ENCODE assay signal across 8 mouse cellular contexts in genomic region chr5:125071919-125072318, GRCm38 (mm10).
DNase-seq lines count a peak whose midpoint lies in the region; ATAC-seq and TF ChIP-seq lines count a peak whose summit lies in the region.

No protein-coding gene starts in this region.

- no peak overlapping the region for H3K4me2 ChIP-seq in heart, embryonic 12.5 days
- no peak overlapping the region for H3K4me2 ChIP-seq in limb, embryonic 15.5 days
- H3K4me2 ChIP-seq in stomach, postnatal 0 days (replicated peaks; ENCODE audit: low read depth) = no peak overlapping the region

- H3K27me3 ChIP-seq in heart, embryonic 12.5 days (replicated peaks) = no peaks in the 10 kb centered on the region
- no peaks in the 10 kb centered on the region for H3K27me3 ChIP-seq in limb, embryonic 15.5 days
- no peaks in the 10 kb centered on the region for H3K27me3 ChIP-seq in stomach, postnatal 0 days (ENCODE audit: control insufficient read depth, insufficient read depth, low read length)

- H3K27ac ChIP-seq in heart, embryonic 12.5 days (ENCODE audit: poor library complexity, severe bottlenecking) = peak overlapping the region; percentile 45; the same call in 1 of the 2 replicates
- H3K27ac ChIP-seq in limb, embryonic 15.5 days = peak overlapping the region; percentile 71
- peak overlapping the region; percentile 79 for H3K27ac ChIP-seq in stomach, postnatal 0 days (replicated peaks)

- ATAC-seq in heart, embryonic 12.5 days (ENCODE audit: insufficient number of reproducible peaks, low FRiP score) = no peak
- ATAC-seq in limb, embryonic 15.5 days (ENCODE audit: insufficient number of reproducible peaks, low FRiP score, low TSS enrichment, low read depth) = no peak
- ATAC-seq in stomach, postnatal 0 days (ENCODE audit: low FRiP score, low TSS enrichment) = peak; percentile 85

- no peak for TF ChIP-seq CTCF in stomach, postnatal 0 days (IDR thresholded peaks at IDR 0.05; ENCODE audit: low read depth)

- no peaks in the 10 kb centered on the region for H3K9me3 ChIP-seq in heart, embryonic 12.5 days (replicated peaks)
- no peaks in the 10 kb centered on the region for H3K9me3 ChIP-seq in limb, embryonic 15.5 days
- H3K9me3 ChIP-seq in stomach, postnatal 0 days (ENCODE audit: control insufficient read depth, low read length) = no peaks in the 10 kb centered on the region

- 53% methylated on average over 4 of the region's 4 CpGs for WGBS in heart, embryonic 12.5 days
- 40% methylated on average over 4 of the region's 4 CpGs for whole genome bisulfite sequencing in limb, embryonic 15.5 days
- 15% methylated on average over 4 of the region's 4 CpGs for WGBS in stomach, postnatal 0 days

- DNase-seq in heart, adult 18-20 months = no peak
- DNase-seq in urinary bladder, postnatal 25 days (ENCODE audit: low spot score) = peak; percentile 34
- DNase-seq in urinary bladder, adult 18-20 months (ENCODE audit: low spot score in 2 of 2) = no peak
- DNase-seq in stomach, postnatal 0 days (ENCODE audit: low spot score) = peak; percentile 87
- no peak for DNase-seq in cerebellum, adult 9-11 months
- no peak for DNase-seq in gastrocnemius, postnatal 25 days

- no peak overlapping the region for H3K9ac ChIP-seq in heart, embryonic 12.5 days
- H3K9ac ChIP-seq in limb, embryonic 15.5 days = no peak overlapping the region
- H3K9ac ChIP-seq in stomach, postnatal 0 days (ENCODE audit: low read length) = no peak overlapping the region

- TF ChIP-seq EP300 in stomach, postnatal 0 days (optimal IDR thresholded peaks at IDR 0.05) = no peak

- peaks cover 46% of the 10 kb centered on the region for H3K36me3 ChIP-seq in heart, embryonic 12.5 days
- peaks cover 48% of the 10 kb centered on the region for H3K36me3 ChIP-seq in limb, embryonic 15.5 days
- H3K36me3 ChIP-seq in stomach, postnatal 0 days (ENCODE audit: control insufficient read depth, insufficient read depth, low read length) = peaks cover 10% of the 10 kb centered on the region

- no peak overlapping the region for H3K4me3 ChIP-seq in heart, embryonic 12.5 days
- no peak overlapping the region for H3K4me3 ChIP-seq in limb, embryonic 15.5 days
- H3K4me3 ChIP-seq in stomach, postnatal 0 days (ENCODE audit: low read depth, low read length) = no peak overlapping the region

- H3K4me1 ChIP-seq in heart, embryonic 12.5 days (replicated peaks) = peaks cover 90% of the 10 kb centered on the region
- H3K4me1 ChIP-seq in limb, embryonic 15.5 days = peaks cover 65% of the 10 kb centered on the region
- H3K4me1 ChIP-seq in stomach, postnatal 0 days (replicated peaks; ENCODE audit: control insufficient read depth, insufficient read depth) = peaks cover 15% of the 10 kb centered on the region

Comparison
In these comparisons a context has a peak if more than half of its experiments do, and no peak if none do; other contexts are left out.
1. DNase-seq: peak in urinary bladder, postnatal 25 days (single experiment) and stomach, postnatal 0 days (single experiment); none in heart, adult 18-20 months (0 of 2), urinary bladder, adult 18-20 months (0 of 2), cerebellum, adult 9-11 months (single experiment) and gastrocnemius, postnatal 25 days (single experiment).
2. Peak in every context shown above with its lines, with median percentiles within 50 percentile points of each other: H3K27ac ChIP-seq.